Mouse (Mus musculus): Measurements from ENCODE around the gene Ptchd4. TPM values are rescaled to one million over a fixed set of nuclear protein-coding genes. Genes with fewer than 3 reads are reported as not detected.

Gene Ptchd4
- polyA plus RNA-seq, 1 experiment from 2014 or later: 13.3 TPM

DNA sequence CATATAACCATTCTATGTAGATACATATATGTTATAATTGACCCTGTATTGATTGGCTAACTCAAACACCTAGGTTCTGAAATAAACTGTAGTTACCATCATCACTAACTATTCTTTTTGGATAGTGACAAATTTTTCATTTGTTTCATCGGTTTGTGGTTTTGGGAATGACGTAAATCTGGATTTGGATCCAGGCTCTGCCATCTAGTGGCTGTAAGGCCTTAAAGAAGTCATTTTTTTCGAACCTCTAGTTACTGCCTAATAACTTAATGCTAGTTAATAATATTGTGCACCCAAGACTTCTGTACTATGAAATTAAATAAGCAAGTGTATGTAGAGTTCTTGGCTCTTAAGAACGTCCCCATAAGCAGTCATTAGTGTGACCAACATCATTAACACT, 11.5 kb upstream of the Ptchd4 start:
- H3K27ac ChIP-seq (ENCODE audit: low read length): no peak overlapping the region
- H3K36me3 ChIP-seq (ENCODE audit: control insufficient read depth, insufficient read depth, low read length): no peaks in the 10 kb centered on the region
- H3K4me3 ChIP-seq (ENCODE audit: low read depth, low read length): no peak overlapping the region
- WGBS: 59% methylated on average over 4 of the region's 4 CpGs
- H3K9me3 ChIP-seq (replicated peaks; ENCODE audit: control insufficient read depth, low read length, poor library complexity, severe bottlenecking): no peaks in the 10 kb centered on the region
- no peak overlapping the region for H3K4me2 ChIP-seq (ENCODE audit: low read length)
- H3K27me3 ChIP-seq (ENCODE audit: control insufficient read depth, insufficient read depth, low read depth, low read length): no peaks in the 10 kb centered on the region
- no peak overlapping the region for H3K9ac ChIP-seq (ENCODE audit: low read depth, low read length)
- no peak for ATAC-seq
- H3K4me1 ChIP-seq (ENCODE audit: control insufficient read depth, insufficient read depth, low read length): no peaks in the 10 kb centered on the region

DNA sequence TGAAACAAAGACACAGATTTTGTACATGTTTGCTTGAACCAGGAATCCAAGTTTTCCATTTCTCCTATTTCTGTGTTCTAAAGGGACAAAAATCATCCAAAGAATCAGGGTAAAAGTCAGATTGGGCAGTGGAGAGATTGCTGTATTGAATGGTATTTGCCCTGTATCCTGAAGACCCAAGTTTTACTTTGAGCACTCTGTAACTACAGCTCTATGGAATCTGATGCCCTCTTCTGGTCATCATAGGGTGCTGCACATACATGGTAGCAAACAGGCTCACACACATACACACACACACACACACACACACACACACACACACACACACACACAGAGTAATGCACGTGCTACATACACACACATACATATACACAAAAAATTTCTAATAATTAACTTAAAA, 8.7 kb upstream of the Ptchd4 start:
- no peaks in the 10 kb centered on the region for H3K9me3 ChIP-seq (replicated peaks; ENCODE audit: control insufficient read depth, low read length, poor library complexity, severe bottlenecking)
- H3K27me3 ChIP-seq (ENCODE audit: control insufficient read depth, insufficient read depth, low read depth, low read length): no peaks in the 10 kb centered on the region
- no peaks in the 10 kb centered on the region for H3K4me1 ChIP-seq (ENCODE audit: control insufficient read depth, insufficient read depth, low read length)
- H3K27ac ChIP-seq (ENCODE audit: low read length): no peak overlapping the region
- H3K4me3 ChIP-seq (ENCODE audit: low read depth, low read length): no peak overlapping the region
- ATAC-seq: no peak
- WGBS: 100% methylated on average over 1 of the region's 1 CpGs
- no peak overlapping the region for H3K4me2 ChIP-seq (ENCODE audit: low read length)
- H3K9ac ChIP-seq (ENCODE audit: low read depth, low read length): no peak overlapping the region
- no peaks in the 10 kb centered on the region for H3K36me3 ChIP-seq (ENCODE audit: control insufficient read depth, insufficient read depth, low read length)

DNA sequence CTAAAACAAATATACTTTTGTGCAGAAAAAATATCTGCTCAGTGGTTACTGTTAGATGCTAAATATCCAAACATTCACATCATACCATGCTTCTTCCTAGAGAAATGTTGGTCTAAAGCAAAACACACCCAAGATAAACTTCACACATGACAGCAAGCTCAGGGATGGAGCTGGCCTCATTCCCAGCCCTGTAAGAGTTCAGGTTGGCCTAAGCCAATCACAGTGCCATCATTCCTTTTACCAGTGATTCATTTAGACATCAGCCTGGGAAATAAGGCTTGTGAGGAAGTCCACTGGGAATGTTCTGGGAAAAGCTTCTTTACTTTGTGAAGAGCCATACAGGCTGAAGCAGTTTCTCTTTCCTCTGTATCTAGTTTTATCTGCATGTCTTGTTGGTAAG, 5.6 kb upstream of the Ptchd4 start:
- Histone ChIP-seq H3K4me1 (ENCODE audit: control insufficient read depth, insufficient read depth, low read length) (no peaks in the 10 kb centered on the region), H3K4me3 (ENCODE audit: low read depth, low read length) (no peak overlapping the region), H3K9ac (ENCODE audit: low read depth, low read length) (no peak overlapping the region), H3K4me2 (ENCODE audit: low read length) (no peak overlapping the region), H3K27me3 (ENCODE audit: control insufficient read depth, insufficient read depth, low read depth, low read length) (no peaks in the 10 kb centered on the region), H3K9me3 (replicated peaks; ENCODE audit: control insufficient read depth, low read length, poor library complexity, severe bottlenecking) (no peaks in the 10 kb centered on the region), H3K27ac (ENCODE audit: low read length) (no peak overlapping the region), H3K36me3 (ENCODE audit: control insufficient read depth, insufficient read depth, low read length) (no peaks in the 10 kb centered on the region)
- ATAC-seq: no peak

DNA sequence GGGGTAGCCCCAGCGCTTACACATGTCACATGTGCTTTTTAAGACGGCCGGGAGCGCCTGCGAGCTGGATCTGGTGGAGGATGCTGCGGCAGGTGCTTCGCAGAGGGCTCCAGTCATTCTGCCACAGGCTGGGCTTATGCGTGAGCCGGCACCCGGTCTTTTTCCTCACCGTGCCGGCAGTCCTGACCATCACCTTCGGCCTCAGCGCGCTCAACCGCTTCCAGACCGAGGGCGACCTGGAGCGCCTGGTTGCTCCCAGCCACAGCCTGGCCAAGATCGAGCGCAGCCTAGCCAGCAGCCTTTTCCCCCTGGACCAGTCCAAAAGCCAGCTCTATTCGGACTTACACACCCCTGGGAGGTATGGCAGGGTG, 850 bp downstream of the Ptchd4 start:
- under 1% methylated on average over 22 of the region's 22 CpGs for WGBS
- Histone ChIP-seq H3K27ac (ENCODE audit: low read length) (peak overlapping the region; percentile 83), H3K4me1 (ENCODE audit: control insufficient read depth, insufficient read depth, low read length) (peaks cover 8% of the 10 kb centered on the region; the same call in 1 of the 2 replicates), H3K9ac (ENCODE audit: low read depth, low read length) (peak overlapping the region; percentile 84), H3K36me3 (ENCODE audit: control insufficient read depth, insufficient read depth, low read length) (no peaks in the 10 kb centered on the region), H3K27me3 (ENCODE audit: control insufficient read depth, insufficient read depth, low read depth, low read length) (no peaks in the 10 kb centered on the region), H3K4me3 (ENCODE audit: low read depth, low read length) (peak overlapping the region; percentile 78), H3K4me2 (ENCODE audit: low read length) (peak overlapping the region; percentile 61), H3K9me3 (replicated peaks; ENCODE audit: control insufficient read depth, low read length, poor library complexity, severe bottlenecking) (no peaks in the 10 kb centered on the region)
- ATAC-seq: peak; percentile 89

DNA sequence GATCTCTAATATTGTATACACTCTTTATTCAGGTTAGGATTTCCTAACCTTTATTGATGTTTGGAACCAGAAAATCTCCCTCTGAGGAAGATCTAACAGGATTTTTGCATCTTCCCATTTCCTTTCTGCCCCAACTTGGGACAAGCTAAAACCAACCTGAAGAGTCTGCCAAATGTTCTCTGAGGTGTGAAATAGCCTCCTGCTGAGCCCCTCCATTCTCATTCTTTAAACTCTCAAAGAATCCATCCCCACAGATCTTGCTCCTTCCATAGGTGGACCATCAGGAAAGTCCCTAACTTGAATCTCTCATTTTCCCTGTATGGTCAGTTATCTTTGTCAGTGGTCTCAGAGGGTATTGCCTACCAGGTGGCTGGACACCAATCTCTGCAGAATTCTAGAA, 20.0 kb downstream of the Ptchd4 start:
- no peak overlapping the region for H3K4me3 ChIP-seq (ENCODE audit: low read depth, low read length)
- H3K36me3 ChIP-seq (ENCODE audit: control insufficient read depth, insufficient read depth, low read length): no peaks in the 10 kb centered on the region
- H3K4me1 ChIP-seq (ENCODE audit: control insufficient read depth, insufficient read depth, low read length): no peaks in the 10 kb centered on the region
- H3K9ac ChIP-seq (ENCODE audit: low read depth, low read length): no peak overlapping the region
- H3K9me3 ChIP-seq (replicated peaks; ENCODE audit: control insufficient read depth, low read length, poor library complexity, severe bottlenecking): no peaks in the 10 kb centered on the region
- ATAC-seq: no peak
- no peaks in the 10 kb centered on the region for H3K27me3 ChIP-seq (ENCODE audit: control insufficient read depth, insufficient read depth, low read depth, low read length)
- H3K27ac ChIP-seq (ENCODE audit: low read length): no peak overlapping the region
- no peak overlapping the region for H3K4me2 ChIP-seq (ENCODE audit: low read length)

DNA sequence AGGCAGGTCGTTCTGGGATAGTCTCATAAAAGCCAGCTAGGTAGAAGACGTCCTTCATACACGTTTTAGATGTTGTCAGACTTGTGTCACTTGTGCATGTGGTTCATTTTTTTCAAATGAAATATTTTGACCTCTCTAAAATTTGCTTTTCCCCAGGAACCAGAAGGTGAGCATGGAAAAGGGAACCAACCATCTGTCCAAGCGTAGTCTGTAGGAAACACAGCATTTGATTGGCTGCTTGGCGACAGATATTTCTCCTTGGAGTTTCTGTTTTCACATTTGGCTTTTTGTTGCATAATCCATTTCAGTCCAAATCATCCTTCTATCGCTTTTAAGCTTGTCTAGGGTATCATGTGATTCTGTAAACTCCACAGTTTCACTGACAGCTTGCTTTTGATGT, 20.8 kb downstream of the Ptchd4 start:
- Histone ChIP-seq H3K4me2 (ENCODE audit: low read length) (no peak overlapping the region), H3K4me1 (ENCODE audit: control insufficient read depth, insufficient read depth, low read length) (no peaks in the 10 kb centered on the region), H3K36me3 (ENCODE audit: control insufficient read depth, insufficient read depth, low read length) (no peaks in the 10 kb centered on the region), H3K9ac (ENCODE audit: low read depth, low read length) (no peak overlapping the region), H3K27ac (ENCODE audit: low read length) (no peak overlapping the region), H3K27me3 (ENCODE audit: control insufficient read depth, insufficient read depth, low read depth, low read length) (no peaks in the 10 kb centered on the region), H3K4me3 (ENCODE audit: low read depth, low read length) (no peak overlapping the region), H3K9me3 (replicated peaks; ENCODE audit: control insufficient read depth, low read length, poor library complexity, severe bottlenecking) (no peaks in the 10 kb centered on the region)
- no peak for ATAC-seq
- WGBS: 89% methylated on average over 6 of the region's 6 CpGs

DNA sequence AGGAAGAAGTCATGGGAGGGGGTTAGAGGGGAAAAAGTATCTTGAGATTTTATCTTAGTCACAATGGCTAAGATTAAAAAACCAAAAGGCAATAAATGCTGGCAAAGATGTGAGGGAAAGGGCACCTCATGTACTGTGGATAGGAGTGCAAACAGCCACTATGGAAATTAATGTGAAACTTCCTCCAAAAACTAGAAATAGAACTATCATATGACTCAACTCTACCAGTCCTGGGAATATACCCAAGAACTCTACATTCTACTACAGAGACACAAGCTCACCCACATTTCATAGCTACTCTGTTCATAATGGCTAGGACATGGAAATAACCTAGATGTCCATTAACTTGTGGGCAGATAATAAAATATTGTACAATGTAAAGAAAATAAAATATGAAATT, 30.3 kb downstream of the Ptchd4 start:
- no peaks in the 10 kb centered on the region for H3K36me3 ChIP-seq (ENCODE audit: control insufficient read depth, insufficient read depth, low read length)
- no peak overlapping the region for H3K4me3 ChIP-seq (ENCODE audit: low read depth, low read length)
- no peaks in the 10 kb centered on the region for H3K4me1 ChIP-seq (ENCODE audit: control insufficient read depth, insufficient read depth, low read length)
- no peaks in the 10 kb centered on the region for H3K27me3 ChIP-seq (ENCODE audit: control insufficient read depth, insufficient read depth, low read depth, low read length)
- no peak overlapping the region for H3K27ac ChIP-seq (ENCODE audit: low read length)
- H3K9ac ChIP-seq (ENCODE audit: low read depth, low read length): no peak overlapping the region
- no peak overlapping the region for H3K4me2 ChIP-seq (ENCODE audit: low read length)
- no peak for ATAC-seq
- no peaks in the 10 kb centered on the region for H3K9me3 ChIP-seq (replicated peaks; ENCODE audit: control insufficient read depth, low read length, poor library complexity, severe bottlenecking)

DNA sequence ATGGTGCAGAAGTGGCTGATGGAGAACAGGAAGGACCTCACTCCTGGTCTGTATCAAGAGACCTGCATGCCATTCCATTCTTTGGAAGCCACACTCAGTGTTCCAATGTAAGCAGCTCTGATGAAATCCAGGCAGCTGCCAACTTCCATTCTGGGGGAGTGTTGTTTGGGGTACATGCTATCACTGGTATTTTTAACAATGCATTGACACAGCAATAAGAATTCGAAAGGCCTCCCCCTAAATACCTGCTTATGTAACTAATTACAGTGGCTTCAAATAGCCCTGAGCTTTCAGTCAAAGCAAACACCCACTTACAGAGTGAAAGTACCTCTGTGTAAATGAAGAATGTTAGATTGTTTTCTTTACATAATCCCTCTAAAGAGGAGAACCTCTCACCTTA, 42.7 kb downstream of the Ptchd4 start:
- H3K4me3 ChIP-seq (ENCODE audit: low read depth, low read length): no peak overlapping the region
- no peak for ATAC-seq

DNA sequence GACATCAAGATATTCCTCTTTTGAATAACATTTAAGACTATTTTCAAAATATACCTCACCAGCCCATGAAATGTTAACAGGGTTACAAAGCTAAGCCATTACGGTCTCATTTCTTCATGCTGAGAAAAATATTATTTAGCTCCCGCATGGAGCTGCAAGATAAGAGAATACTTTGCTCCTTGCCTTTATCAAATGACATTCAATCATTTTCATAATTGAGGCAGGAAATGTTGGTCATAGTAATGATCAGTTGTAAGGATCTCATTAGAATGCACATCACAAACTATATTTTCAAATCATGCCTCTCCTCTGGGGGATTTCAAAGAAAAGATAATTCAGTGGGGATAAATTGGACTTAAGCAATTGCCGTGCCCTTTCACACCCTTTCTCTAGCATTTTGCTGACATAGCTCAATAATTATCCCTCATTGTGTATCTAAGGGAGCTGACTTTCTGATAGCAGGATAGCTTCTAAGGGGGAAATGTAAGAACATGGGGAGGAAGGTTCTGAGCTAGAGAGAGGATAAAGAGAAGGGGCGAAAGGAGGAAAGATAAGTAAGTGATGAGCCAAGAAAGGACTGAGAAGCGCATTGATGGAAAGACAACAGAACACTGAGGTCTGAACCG, 47.5 kb downstream of the Ptchd4 start:
- WGBS: 62% methylated on average over 6 of the region's 6 CpGs
- Histone ChIP-seq H3K9ac (ENCODE audit: low read depth, low read length) (no peak overlapping the region), H3K27me3 (ENCODE audit: control insufficient read depth, insufficient read depth, low read depth, low read length) (no peaks in the 10 kb centered on the region), H3K4me3 (ENCODE audit: low read depth, low read length) (no peak overlapping the region), H3K27ac (ENCODE audit: low read length) (peak overlapping the region; percentile 26; the same call in 1 of the 2 replicates), H3K9me3 (replicated peaks; ENCODE audit: control insufficient read depth, low read length, poor library complexity, severe bottlenecking) (no peaks in the 10 kb centered on the region), H3K4me1 (ENCODE audit: control insufficient read depth, insufficient read depth, low read length) (no peaks in the 10 kb centered on the region; the same call in 1 of the 2 replicates), H3K4me2 (ENCODE audit: low read length) (no peak overlapping the region), H3K36me3 (ENCODE audit: control insufficient read depth, insufficient read depth, low read length) (no peaks in the 10 kb centered on the region)
- ATAC-seq: peak; percentile 77

More for the DNA sequence above, 42.7 kb downstream of the Ptchd4 start:
- no peaks in the 10 kb centered on the region for H3K27me3 ChIP-seq (ENCODE audit: control insufficient read depth, insufficient read depth, low read depth, low read length)
- no peak overlapping the region for H3K4me2 ChIP-seq (ENCODE audit: low read length)
- H3K4me1 ChIP-seq (ENCODE audit: control insufficient read depth, insufficient read depth, low read length): no peaks in the 10 kb centered on the region; the same call in 1 of the 2 replicates
- no peaks in the 10 kb centered on the region for H3K36me3 ChIP-seq (ENCODE audit: control insufficient read depth, insufficient read depth, low read length)
- no peaks in the 10 kb centered on the region for H3K9me3 ChIP-seq (replicated peaks; ENCODE audit: control insufficient read depth, low read length, poor library complexity, severe bottlenecking)
- H3K9ac ChIP-seq (ENCODE audit: low read depth, low read length): no peak overlapping the region
- no peak overlapping the region for H3K27ac ChIP-seq (ENCODE audit: low read length)
- 74% methylated on average over 1 of the region's 1 CpGs for WGBS
